Comparison of ENCODE assay signal across 9 mouse cellular contexts in the genomic region with DNA sequence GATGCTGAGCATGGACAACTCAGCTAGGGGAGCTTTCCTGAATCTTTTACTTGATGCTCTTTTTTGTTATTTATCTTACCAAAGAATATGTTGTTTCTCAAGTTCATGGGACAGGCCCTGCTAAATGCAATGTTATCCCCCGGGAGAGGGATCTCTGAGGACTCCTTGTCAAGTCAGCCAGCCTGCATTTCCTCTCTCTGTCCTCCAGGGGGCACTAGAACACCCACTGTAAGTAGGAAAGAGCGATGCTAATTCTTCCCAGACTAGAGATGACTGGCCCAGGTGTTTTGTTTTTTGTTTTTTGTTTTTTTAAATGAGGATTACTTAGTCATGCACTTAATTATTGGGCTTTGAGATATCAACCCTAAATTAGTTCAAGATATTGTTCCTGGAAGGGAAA.
A peak's percentile ranks its signal among the peaks of the same experiment; 100 is the strongest.
DNase-seq lines count a peak whose midpoint lies in the region; ATAC-seq lines count a peak whose summit lies in the region.
"Had no signal": no experiment of that assay in that cellular context is flagged by ENCODE, and none has a peak within 500 bp of the region (broad histone marks: within the 10 kb centered on the region; RNA-seq: fewer than 3 reads in every experiment).

No protein-coding gene starts in this region.

- WGBS in hindbrain, embryonic 10.5 days: 27% methylated on average over 2 of the region's 2 CpGs
- 18% methylated on average over 2 of the region's 2 CpGs for WGBS in hindbrain, embryonic 12.5 days
- 19% methylated on average over 2 of the region's 2 CpGs for WGBS in intestine, embryonic 15.5 days

- H3K27me3 ChIP-seq in hindbrain, embryonic 10.5 days (ENCODE audit: insufficient read depth, poor library complexity, severe bottlenecking): no peaks in the 10 kb centered on the region
- H3K27me3 ChIP-seq in hindbrain, embryonic 12.5 days: no peaks in the 10 kb centered on the region
- no peaks in the 10 kb centered on the region for H3K27me3 ChIP-seq in intestine, embryonic 15.5 days (replicated peaks)
- H3K27me3 ChIP-seq: midbrain, embryonic 12.5 days had no signal

- no peak overlapping the region for H3K4me2 ChIP-seq in hindbrain, embryonic 12.5 days (replicated peaks)
- no peak overlapping the region for H3K4me2 ChIP-seq in intestine, embryonic 15.5 days (replicated peaks)
- H3K4me2 ChIP-seq: midbrain, embryonic 12.5 days had no signal

- peaks cover 4% of the 10 kb centered on the region for H3K4me1 ChIP-seq in hindbrain, embryonic 10.5 days (replicated peaks)
- no peaks in the 10 kb centered on the region for H3K4me1 ChIP-seq in hindbrain, embryonic 12.5 days
- 0 out of 2 replicates have a peak, but pooled peaks cover 2% of the 10 kb centered on the region for H3K4me1 ChIP-seq in intestine, embryonic 15.5 days (replicated peaks)

- H3K4me3 ChIP-seq in hindbrain, embryonic 10.5 days: no peak overlapping the region
- H3K4me3 ChIP-seq in hindbrain, embryonic 12.5 days: no peak overlapping the region
- H3K4me3 ChIP-seq in intestine, embryonic 15.5 days (replicated peaks): no peak overlapping the region
- H3K4me3 ChIP-seq: midbrain, embryonic 12.5 days had no signal

- intact Hi-C loops in heart, postnatal 14 days (cut with DNase I): loop anchor here (2.0 kb wide), 2 partner anchors 40 to 274 kb away; no protein-coding TSS in a partner anchor

- no peak for ATAC-seq in hindbrain, embryonic 12.5 days (ENCODE audit: low FRiP score)
- ATAC-seq in intestine, embryonic 15.5 days: no peak

- DNase-seq in hindbrain, embryonic 10.5 days (ENCODE audit: low spot score): peak; percentile 19
- DNase-seq in ES-CJ7 (ENCODE audit: low read depth, low spot score): peak; percentile 77
- DNase-seq in c-Kit-positive CD71-positive TER-119-positive erythroid progenitor cells, embryonic 14.5 days (ENCODE audit: low spot score): peak; percentile 37
- peak; percentile 23 to 68 for DNase-seq in heart, postnatal 14 days
- peak; percentile 26 to 51 for DNase-seq in layer of hippocampus, postnatal 25 days (ENCODE audit: extremely low spot score in 1 of 2, low spot score in 1 of 2)
- DNase-seq in right cerebral cortex, adult 18-20 months: peak; percentile 55

- H3K9me3 ChIP-seq in hindbrain, embryonic 10.5 days: no peaks in the 10 kb centered on the region
- H3K9me3 ChIP-seq in hindbrain, embryonic 12.5 days (replicated peaks): no peaks in the 10 kb centered on the region
- no peaks in the 10 kb centered on the region for H3K9me3 ChIP-seq in intestine, embryonic 15.5 days
- H3K9me3 ChIP-seq: midbrain, embryonic 12.5 days had no signal

- H3K36me3 ChIP-seq in hindbrain, embryonic 10.5 days: no peaks in the 10 kb centered on the region
- no peaks in the 10 kb centered on the region for H3K36me3 ChIP-seq in hindbrain, embryonic 12.5 days
- H3K36me3 ChIP-seq in intestine, embryonic 15.5 days: no peaks in the 10 kb centered on the region
- H3K36me3 ChIP-seq: midbrain, embryonic 12.5 days had no signal

- no peak overlapping the region for H3K9ac ChIP-seq in hindbrain, embryonic 12.5 days
- H3K9ac ChIP-seq in intestine, embryonic 15.5 days: no peak overlapping the region
- H3K9ac ChIP-seq: midbrain, embryonic 12.5 days had no signal

- no peak overlapping the region for H3K27ac ChIP-seq in hindbrain, embryonic 10.5 days
- H3K27ac ChIP-seq in hindbrain, embryonic 12.5 days: no peak overlapping the region
- no peak overlapping the region for H3K27ac ChIP-seq in intestine, embryonic 15.5 days
- H3K27ac ChIP-seq: midbrain, embryonic 12.5 days had no signal

Comparison
In these comparisons a context has a peak if more than half of its experiments do, and no peak if none do; other contexts are left out.
1. DNase-seq: peak in every context shown above with its lines; median percentile 77 in ES-CJ7; 55 in right cerebral cortex, adult 18-20 months; 46 in heart, postnatal 14 days; 38 in layer of hippocampus, postnatal 25 days; 37 in c-Kit-positive CD71-positive TER-119-positive erythroid progenitor cells, embryonic 14.5 days; 19 in hindbrain, embryonic 10.5 days.